Mouse (Mus musculus) lung, embryonic 14.5 days (tissue): ENCODE measurements at regions not wholly inside any gene's neighbourhood (a gene's known extent, or its start where the extent isn't known, plus 50 kb on each side); places are given as distances from the start of the nearest gene placed in this dataset.

Source experiments
- ATAC-seq: fragments of 200-750 bp; cut with Nextera tagmentation; 2 replicates; pipeline ENCODE4 v1.8.0; 2017; ENCODE audit warnings: mild to moderate bottlenecking, moderate TSS enrichment, moderate library complexity; ENCODE audit not compliant: insufficient read depth
- DNase-seq: peaks from one replicate; pipeline ENCODE4 v3.0.0-alpha.2; 2015
- H3K27ac ChIP-seq: fragments of 300-500 bp; sonication (generic); 2 replicates; pipeline ENCODE4 v1.5.1; 2014; ENCODE audit warnings: low read depth, mild to moderate bottlenecking, moderate library complexity
- H3K27me3 ChIP-seq: fragments of 300-500 bp; sonication (generic); 2 replicates; pipeline ENCODE4 v1.6.1; 2014; ENCODE audit warnings: low read length, control low read depth; ENCODE audit not compliant: insufficient read depth
- H3K36me3 ChIP-seq: fragments of 300-500 bp; sonication (generic); 2 replicates; pipeline ENCODE4 v1.6.1; 2014; ENCODE audit warnings: control low read depth; ENCODE audit not compliant: insufficient read depth
- H3K4me1 ChIP-seq: fragments of 300-500 bp; sonication (generic); 2 replicates; pipeline ENCODE4 v1.6.1; 2014; ENCODE audit warnings: antibody characterized with exemption, control low read depth; ENCODE audit not compliant: insufficient read depth
- H3K4me2 ChIP-seq: fragments of 300-500 bp; sonication (generic); 2 replicates; pipeline ENCODE4 v1.6.1; 2014; ENCODE audit warnings: mild to moderate bottlenecking
- H3K4me3 ChIP-seq: fragments of 300-500 bp; sonication (generic); 2 replicates; pipeline ENCODE4 v1.5.1; 2014; ENCODE audit warnings: low read depth, low read length
- H3K9ac ChIP-seq: fragments of 300-500 bp; sonication (generic); 2 replicates; pipeline ENCODE4 v1.6.1; 2014
- H3K9me3 ChIP-seq: fragments of 300-500 bp; sonication (generic); 2 replicates; pipeline ENCODE4 v1.6.1; 2016; ENCODE audit warnings: low read depth, low read length, control low read depth
- CTCF ChIP-seq: IDR thresholded peaks from 2 replicates; pipeline ENCODE4 v1.5.1; 2016; ENCODE audit warnings: antibody characterized with exemption, low read depth
- WGBS: fragments of 180-500 bp; shearing (Covaris S2); extraction: QIAGEN DNeasy Blood & Tissue Kit; methylation state at CpG from one replicate; pipeline ENCODE4 v1.1.7; 2014; 5-methylcytosine and 5-hydroxymethylcytosine counted together

DNA sequence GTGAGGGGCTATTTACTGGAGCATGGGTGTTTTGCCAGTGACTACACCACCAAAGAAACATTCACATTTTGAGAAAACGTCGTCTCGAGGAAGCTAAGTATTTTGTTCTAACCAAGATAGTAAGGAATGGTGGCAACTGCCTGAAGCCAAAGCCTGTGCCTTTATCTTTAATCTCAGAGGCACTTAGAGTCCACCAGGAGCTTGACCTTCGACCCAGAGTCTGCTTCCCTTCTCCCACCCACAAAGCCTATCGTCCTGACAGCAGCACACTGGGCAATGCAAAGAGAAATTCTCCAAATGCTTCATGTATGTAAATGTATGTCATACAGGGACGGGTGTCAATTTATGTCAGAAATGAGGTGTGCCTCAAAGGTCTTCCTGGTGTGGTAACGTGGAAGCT lies 437.2 kb upstream of the Mgmt start:
- no peaks in the 10 kb centered on the region for H3K4me1 ChIP-seq
- DNase-seq: no peak
- H3K9ac ChIP-seq: no peak overlapping the region
- H3K36me3 ChIP-seq: no peaks in the 10 kb centered on the region
- no peak for ATAC-seq
- no peak overlapping the region for H3K4me2 ChIP-seq
- no peaks in the 10 kb centered on the region; the same call in 1 of the 2 replicates for H3K27me3 ChIP-seq
- H3K9me3 ChIP-seq: no peaks in the 10 kb centered on the region
- no peak overlapping the region for H3K4me3 ChIP-seq
- 43% methylated on average over 7 of the region's 7 CpGs for WGBS
- H3K27ac ChIP-seq: no peak overlapping the region
- no peak for TF ChIP-seq CTCF

DNA sequence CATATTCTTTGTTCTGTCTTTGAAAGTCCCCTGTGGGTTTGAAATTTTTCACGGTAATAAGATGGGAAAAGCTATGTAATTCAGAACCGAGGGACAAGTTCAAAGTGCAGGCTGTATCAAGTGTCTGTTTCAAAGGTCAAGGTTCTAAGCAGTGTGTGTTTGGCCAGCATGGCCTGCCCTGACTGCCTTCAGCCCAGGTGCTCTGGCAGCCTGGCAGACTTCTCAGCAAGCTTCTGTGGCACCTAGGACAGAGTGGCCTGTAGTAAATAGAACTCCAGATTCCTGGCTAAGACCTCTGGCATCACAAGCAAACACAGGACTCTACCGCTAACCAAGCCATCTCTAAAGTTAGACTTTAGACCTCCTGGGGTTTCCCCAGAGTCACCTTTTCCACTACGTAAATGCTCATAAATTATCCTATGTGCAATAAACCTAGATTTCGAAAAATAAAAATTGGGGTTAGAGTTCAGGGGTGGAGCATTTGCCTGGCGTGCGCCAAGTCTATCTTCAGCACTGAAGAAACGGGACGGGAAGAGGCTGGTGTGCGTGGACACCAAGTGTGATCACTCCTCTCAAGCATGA lies 436.5 kb upstream of the Mgmt start:
- no peak overlapping the region for H3K27ac ChIP-seq
- no peaks in the 10 kb centered on the region for H3K36me3 ChIP-seq
- no peak for ATAC-seq
- H3K4me3 ChIP-seq: no peak overlapping the region
- H3K4me2 ChIP-seq: no peak overlapping the region
- no peak overlapping the region for H3K9ac ChIP-seq
- 73% methylated on average over 10 of the region's 10 CpGs for WGBS
- no peaks in the 10 kb centered on the region for H3K9me3 ChIP-seq
- H3K27me3 ChIP-seq: no peaks in the 10 kb centered on the region; the same call in 1 of the 2 replicates
- H3K4me1 ChIP-seq: no peaks in the 10 kb centered on the region
- TF ChIP-seq CTCF: no peak
- no peak for DNase-seq

DNA sequence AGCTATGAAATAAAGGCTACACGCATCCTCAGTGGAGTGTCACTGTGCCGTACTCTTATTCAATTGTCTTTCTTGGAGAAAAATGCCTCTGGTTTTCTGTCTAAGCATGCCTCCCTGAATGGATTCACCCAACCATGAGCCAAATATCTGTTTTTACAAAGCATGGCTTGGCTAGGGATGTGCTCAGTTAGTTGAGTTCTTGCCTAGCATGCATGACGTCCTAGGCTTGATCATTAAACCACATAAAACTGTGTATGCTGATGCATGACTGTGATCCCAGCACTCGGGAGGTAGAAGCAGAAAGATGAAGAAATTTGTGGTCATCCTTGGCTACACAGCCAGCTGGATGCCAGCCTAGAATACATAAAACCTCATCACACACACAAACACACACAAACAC lies 417.3 kb upstream of the Mgmt start:
- ATAC-seq (no peak), DNase-seq (no peak)
- 86% methylated on average over 4 of the region's 4 CpGs for WGBS
- Histone ChIP-seq H3K4me2 (no peak overlapping the region), H3K27me3 (no peaks in the 10 kb centered on the region), H3K4me1 (no peaks in the 10 kb centered on the region; the same call in 1 of the 2 replicates), H3K9me3 (no peaks in the 10 kb centered on the region), H3K27ac (no peak overlapping the region), H3K36me3 (no peaks in the 10 kb centered on the region), H3K4me3 (no peak overlapping the region), H3K9ac (no peak overlapping the region)
- no peak for TF ChIP-seq CTCF

DNA sequence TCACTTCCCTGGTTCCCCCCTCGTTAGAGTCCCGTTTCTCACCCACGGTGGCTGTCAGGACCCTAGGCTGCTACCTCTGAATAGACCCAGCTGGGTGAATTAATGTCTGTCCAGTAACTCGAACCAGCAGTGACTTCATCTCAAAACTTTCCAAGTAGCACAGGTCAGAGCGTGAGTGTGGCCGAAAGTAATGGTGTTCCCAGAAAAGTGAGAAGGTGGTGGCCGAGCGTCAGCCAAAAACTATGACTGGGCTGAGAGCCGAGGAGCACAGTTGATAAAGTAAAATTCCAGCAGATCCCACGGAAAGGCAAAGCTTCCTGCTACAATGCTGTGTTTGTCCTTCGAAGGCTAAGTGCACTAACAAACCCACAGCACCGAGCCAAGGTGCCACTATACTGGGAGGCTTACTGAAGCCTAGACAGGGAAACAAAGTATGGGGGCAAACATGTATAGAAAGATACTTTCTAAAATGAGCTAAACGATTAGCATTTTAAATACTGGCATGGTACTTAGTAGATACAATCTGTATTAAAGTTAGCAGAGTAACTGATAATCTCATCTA lies 413.7 kb upstream of the Mgmt start:
- Histone ChIP-seq H3K27ac (no peak overlapping the region), H3K4me1 (no peaks in the 10 kb centered on the region; the same call in 1 of the 2 replicates), H3K9ac (no peak overlapping the region), H3K4me3 (no peak overlapping the region), H3K27me3 (peaks cover 6% of the 10 kb centered on the region; the same call in 1 of the 2 replicates), H3K36me3 (no peaks in the 10 kb centered on the region), H3K9me3 (no peaks in the 10 kb centered on the region), H3K4me2 (no peak overlapping the region)
- no peak for TF ChIP-seq CTCF
- DNase-seq (peak; percentile 52), ATAC-seq (no peak)
- 27% methylated on average over 13 of the region's 13 CpGs for WGBS

DNA sequence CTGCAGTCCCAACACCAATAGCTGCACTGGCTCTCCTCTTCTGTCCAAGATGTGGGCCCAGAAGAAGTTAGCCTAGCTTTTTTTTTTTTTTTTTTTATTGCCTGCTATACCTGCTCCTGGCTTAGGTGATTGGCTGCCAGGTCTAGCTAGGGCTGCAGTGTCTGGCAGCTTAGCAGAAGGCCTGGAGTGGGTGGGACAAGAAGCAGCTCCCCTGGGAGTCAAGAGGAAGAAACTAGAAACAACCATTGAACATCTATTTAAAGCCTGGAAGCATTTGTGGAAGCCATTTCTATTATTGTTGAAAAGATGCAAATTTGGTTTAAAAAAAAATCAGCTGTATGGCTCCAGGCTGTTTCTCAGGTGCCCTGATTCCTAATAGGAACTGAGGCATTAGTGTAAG lies 411.2 kb upstream of the Mgmt start:
- Histone ChIP-seq H3K4me3 (no peak overlapping the region), H3K4me1 (no peaks in the 10 kb centered on the region; the same call in 1 of the 2 replicates), H3K27ac (no peak overlapping the region), H3K4me2 (no peak overlapping the region), H3K9me3 (no peaks in the 10 kb centered on the region), H3K9ac (no peak overlapping the region), H3K36me3 (no peaks in the 10 kb centered on the region), H3K27me3 (peaks cover 17% of the 10 kb centered on the region)
- ATAC-seq: no peak
- no peak for DNase-seq
- TF ChIP-seq CTCF: no peak

DNA sequence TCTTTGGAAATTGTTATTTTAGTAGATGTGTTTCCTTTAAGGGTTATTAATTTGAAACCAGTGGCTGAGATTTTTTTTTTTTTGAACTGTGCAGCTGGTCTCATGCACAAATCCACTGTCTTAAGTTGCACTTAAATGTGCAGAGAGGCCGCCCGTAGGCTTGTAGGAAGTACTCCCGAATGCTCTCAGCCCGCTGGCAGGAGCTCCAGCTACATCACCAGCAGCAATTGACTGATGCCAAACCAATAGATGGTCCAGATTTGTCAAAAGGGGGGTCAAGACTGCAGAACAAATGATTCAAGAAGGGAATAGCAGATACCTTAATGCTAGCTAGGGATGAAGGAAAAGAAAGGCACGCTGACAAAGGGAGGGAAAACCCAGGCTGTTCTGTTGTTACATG lies 406.9 kb upstream of the Mgmt start:
- Histone ChIP-seq H3K4me1 (no peaks in the 10 kb centered on the region), H3K9me3 (no peaks in the 10 kb centered on the region), H3K27me3 (peaks cover 29% of the 10 kb centered on the region), H3K4me3 (no peak overlapping the region), H3K9ac (no peak overlapping the region), H3K36me3 (no peaks in the 10 kb centered on the region), H3K27ac (no peak overlapping the region), H3K4me2 (no peak overlapping the region)
- WGBS: 41% methylated on average over 5 of the region's 5 CpGs
- DNase-seq (no peak), ATAC-seq (no peak)
- TF ChIP-seq CTCF: no peak

DNA sequence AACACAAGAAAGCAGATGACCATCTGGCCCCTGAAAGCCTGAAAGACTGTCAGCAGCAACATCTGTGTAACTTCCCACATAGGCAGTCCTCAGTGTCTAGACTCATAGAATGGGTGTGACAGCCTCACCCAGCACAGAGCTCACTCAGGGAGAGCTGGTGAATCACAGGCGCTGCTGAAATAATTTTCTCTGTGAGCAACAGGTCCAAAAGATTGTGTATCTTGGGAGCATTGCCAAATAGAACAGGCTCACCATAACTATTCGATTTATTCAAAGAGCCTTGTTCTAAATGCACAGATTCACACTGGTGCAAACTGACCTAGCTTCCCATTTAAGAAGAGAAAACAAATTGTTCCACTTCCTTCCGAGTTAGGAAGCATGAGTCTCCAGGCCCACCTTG lies 399.6 kb upstream of the Mgmt start:
- Histone ChIP-seq H3K27me3 (peaks cover 33% of the 10 kb centered on the region), H3K9me3 (no peaks in the 10 kb centered on the region), H3K36me3 (no peaks in the 10 kb centered on the region), H3K4me2 (no peak overlapping the region), H3K27ac (no peak overlapping the region), H3K4me3 (no peak overlapping the region), H3K9ac (no peak overlapping the region), H3K4me1 (no peaks in the 10 kb centered on the region)
- TF ChIP-seq CTCF: no peak
- ATAC-seq: no peak
- no peak for DNase-seq
- 58% methylated on average over 3 of the region's 3 CpGs for WGBS
